Mouse (Mus musculus) activated CD4-positive, CD25-positive, alpha-beta regulatory T cell (primary cell): ENCODE results near the gene 1190005I06Rik. TPM values are rescaled to one million over a fixed set of nuclear protein-coding genes. Genes with fewer than 3 reads are reported as not detected.

Experiments
- polyA plus RNA-seq, 2 experiments: library from polyadenylated mRNA; unstranded; fragments of 100-300 nt; shearing (Covaris generic); gene quantifications; one replicate each; pipeline ENCODE4 v1.2.1; 2017

1190005I06Rik gene
- 1 to 10 TPM; 1.7 to 2.8 TPM for polyA plus RNA-seq

GRCm38 (mm10) chr8:120647532-120647931 lies at the start of gene 1190005I06Rik:
Gene 1190005I06Rik, minus strand, starts transcription at chr8:120647632.

DNA sequence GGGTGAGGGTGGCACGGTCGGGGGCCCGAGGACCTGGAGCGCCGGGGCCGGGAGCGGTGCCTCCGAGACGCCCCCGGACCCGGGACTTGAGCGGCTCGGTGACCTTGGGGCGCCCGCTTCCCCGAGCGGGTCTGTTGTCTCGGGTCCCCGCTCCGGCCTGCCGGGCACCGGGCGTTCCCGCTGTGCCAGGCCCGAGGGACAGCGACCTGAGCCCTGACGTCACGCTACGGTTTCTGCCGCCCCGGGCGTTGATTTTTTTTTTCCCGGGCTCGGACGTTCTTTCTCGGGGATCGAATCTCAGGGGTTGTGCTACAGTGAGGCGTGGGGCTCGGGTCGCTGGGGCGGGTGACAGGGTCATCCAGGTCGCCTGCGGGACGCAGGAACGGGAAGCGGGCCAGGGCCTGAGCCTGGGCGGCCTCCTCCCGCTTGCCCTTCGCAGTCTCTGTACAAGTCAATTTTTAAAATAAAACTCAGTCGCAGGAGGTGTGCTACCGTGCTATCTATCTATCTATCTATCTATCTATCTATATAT lies 21.0 kb upstream of the 1190005I06Rik start, which contains the start of gene Emc8:
Emc8 (minus strand) TSS at position 200 of the 532 bp plus-strand sequence.

DNA sequence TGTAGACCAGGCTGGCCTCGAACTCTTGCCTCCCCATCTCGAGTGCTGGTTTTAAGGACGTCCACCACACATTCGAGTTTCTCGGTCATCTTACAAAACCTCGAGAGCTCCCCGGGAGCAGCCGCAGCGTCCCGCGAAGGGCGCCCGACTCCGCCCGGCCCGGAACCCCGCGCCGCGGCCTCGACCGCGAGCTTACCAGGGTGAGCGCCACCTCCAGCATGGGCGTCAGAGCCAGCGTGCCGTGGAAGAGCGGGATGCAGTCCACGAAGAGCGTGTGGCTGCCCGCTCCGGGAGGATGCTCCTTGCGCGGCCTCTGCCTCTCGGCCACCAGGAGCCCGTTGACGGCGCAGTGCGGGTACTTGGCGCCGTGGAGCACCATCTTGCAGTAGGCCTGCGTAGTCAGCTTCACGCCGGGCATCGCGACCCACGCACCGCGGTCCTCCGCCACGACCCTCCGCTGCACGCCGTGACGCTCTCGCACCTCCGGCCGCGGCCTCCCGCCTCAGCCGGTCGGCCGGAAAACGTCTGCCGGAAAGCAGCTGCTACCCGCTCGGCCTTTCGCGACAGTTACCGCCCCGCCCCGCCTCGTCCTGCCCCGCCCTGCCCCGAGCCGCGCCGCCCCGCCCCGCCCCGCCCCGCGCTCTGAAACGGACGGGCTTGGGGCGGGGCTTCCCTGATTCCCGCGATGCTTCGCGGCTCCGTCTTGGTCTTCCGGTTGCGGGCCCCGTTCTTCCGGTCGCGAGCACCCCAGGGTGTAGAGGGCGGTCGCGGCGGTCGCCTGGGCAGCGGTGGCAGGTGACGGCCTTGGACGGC lies 20.3 kb upstream of the 1190005I06Rik start, which contains the start of the genes Gm27021 and Cox4i1:
Gm27021 (minus strand) TSS at position 519 of the 813 bp plus-strand sequence.
Cox4i1 (plus strand) TSS at position 662 of the 813 bp plus-strand sequence.

GRCm38 (mm10) chr8:120588908-120589771 lies 58.3 kb downstream of the 1190005I06Rik start, which contains the start of gene Gins2:
Gene Gins2, minus strand, starts transcription at chr8:120589304.

Other genes starting within 250 kb of the 1190005I06Rik start
- gene Gins2, start 58.3 kb downstream of the 1190005I06Rik start, polyA plus RNA-seq, result 10 to 100 TPM; 16.3 to 16.7 TPM
- gene Gm27021, start 20.4 kb upstream of the 1190005I06Rik start, polyA plus RNA-seq, result 1 to 10 TPM in 1 of 2 experiments, under 1 TPM in 1; 0.59 to 1.7 TPM
- 1,000 to 10,000 TPM in 1 of 2 experiments, 100 to 1,000 TPM in 1; 883 to 1,088 TPM for gene Cox4i1, start 20.6 kb upstream of the 1190005I06Rik start, polyA plus RNA-seq
- 10 to 100 TPM; 86.5 to 93.8 TPM for gene Emc8, start 20.9 kb upstream of the 1190005I06Rik start, polyA plus RNA-seq
- gene Irf8, start 88.7 kb upstream of the 1190005I06Rik start, polyA plus RNA-seq, result 10 to 100 TPM; 36.1 to 67.7 TPM